Mouse (Mus musculus) myocyte (in vitro differentiated cells): ENCODE results near the gene Cct2. TPM values are rescaled to one million over a fixed set of nuclear protein-coding genes. Genes with fewer than 3 reads are reported as not detected.

Experiments
- H3K27me3 ChIP-seq: one replicate; pipeline ENCODE4 v1.6.1; 2011; ENCODE audit not compliant: control insufficient read depth, insufficient read depth, insufficient read length
- H3K36me3 ChIP-seq: one replicate; pipeline ENCODE4 v1.6.1; 2011; ENCODE audit not compliant: control insufficient read depth, insufficient read depth
- H3K4me2 ChIP-seq: one replicate; pipeline ENCODE4 v1.6.1; 2011; ENCODE audit warnings: low read depth, control low read depth
- H3K4me3 ChIP-seq: one replicate; pipeline ENCODE4 v1.5.1; 2011; ENCODE audit warnings: mild to moderate bottlenecking, control low read depth, moderate library complexity
- H3K79me2 ChIP-seq: one replicate; pipeline ENCODE4 v1.6.1; 2011; ENCODE audit not compliant: control insufficient read depth, insufficient read depth
- H3ac ChIP-seq: one replicate; pipeline ENCODE4 v1.6.1; 2011; ENCODE audit not compliant: control insufficient read depth, insufficient read length
- CEBPB ChIP-seq: IDR thresholded peaks from 2 replicates; pipeline ENCODE4 v1.6.1; 2011; ENCODE audit warnings: mild to moderate bottlenecking, moderate library complexity; ENCODE audit not compliant: poor library complexity, insufficient read depth, severe bottlenecking
- E2F4 ChIP-seq: IDR thresholded peaks from one replicate; pipeline ENCODE4 v1.6.1; 2011; ENCODE audit warnings: mild to moderate bottlenecking, control low read depth, moderate library complexity; ENCODE audit not compliant: insufficient read depth
- MAX ChIP-seq: IDR thresholded peaks from one replicate; pipeline ENCODE4 v1.6.1; 2011; ENCODE audit warnings: low read depth, mild to moderate bottlenecking, control low read depth
- MYOD1 ChIP-seq, 3 experiments: IDR thresholded peaks; one replicate each; pipeline ENCODE4 v1.6.1; 2011; ENCODE audit warnings: control low read depth in 2 of 3, low read depth in 2 of 3, mild to moderate bottlenecking in 2 of 3, moderate library complexity in 1 of 3; ENCODE audit not compliant: insufficient read length in 2 of 3, control insufficient read depth in 1 of 3
- MYOG ChIP-seq, 3 experiments: IDR thresholded peaks; one replicate each; pipeline ENCODE4 v1.6.1; 2011; ENCODE audit warnings: control low read depth in 2 of 3, low read depth in 2 of 3, mild to moderate bottlenecking in 2 of 3; ENCODE audit not compliant: insufficient read length in 2 of 3, control insufficient read depth in 1 of 3, insufficient read depth in 1 of 3
- POLR2A ChIP-seq: IDR thresholded peaks from one replicate; pipeline ENCODE4 v1.6.1; 2011; ENCODE audit warnings: low read depth, mild to moderate bottlenecking, control low read depth, moderate library complexity; ENCODE audit not compliant: insufficient read length
- POLR2AphosphoS2 ChIP-seq: IDR thresholded peaks from one replicate; pipeline ENCODE4 v1.6.1; 2011; ENCODE audit warnings: low read depth, control low read depth; ENCODE audit not compliant: insufficient read length
- REST ChIP-seq: IDR thresholded peaks from one replicate; pipeline ENCODE4 v1.6.1; 2011; ENCODE audit warnings: mild to moderate bottlenecking, control low read depth, moderate library complexity; ENCODE audit not compliant: insufficient read depth, insufficient read length
- SRF ChIP-seq: IDR thresholded peaks from one replicate; pipeline ENCODE4 v1.6.1; 2011; ENCODE audit warnings: low read depth; ENCODE audit not compliant: control insufficient read depth, insufficient read length
- TCF12 ChIP-seq: IDR thresholded peaks from one replicate; pipeline ENCODE4 v1.6.1; 2011; ENCODE audit warnings: mild to moderate bottlenecking, control low read depth; ENCODE audit not compliant: poor library complexity, insufficient read depth, severe bottlenecking
- TCF3 ChIP-seq: IDR thresholded peaks from one replicate; pipeline ENCODE4 v1.6.1; 2011; ENCODE audit warnings: low read depth, control low read depth; ENCODE audit not compliant: insufficient read length
- USF1 ChIP-seq: IDR thresholded peaks from one replicate; pipeline ENCODE4 v1.6.1; 2011; ENCODE audit warnings: low read depth, mild to moderate bottlenecking, control low read depth, moderate library complexity
- polyA plus RNA-seq: library from polyadenylated mRNA; unstranded; fragments of >200 nt; fragmentation: generic; extraction: Trizol; gene quantifications from one replicate; pipeline ENCODE4 v1.2.1, GENCODE M21; 2012; ENCODE audit warnings: missing spikeins

The Cct2 gene
- polyA plus RNA-seq, 1 experiment, result 384 TPM

DNA sequence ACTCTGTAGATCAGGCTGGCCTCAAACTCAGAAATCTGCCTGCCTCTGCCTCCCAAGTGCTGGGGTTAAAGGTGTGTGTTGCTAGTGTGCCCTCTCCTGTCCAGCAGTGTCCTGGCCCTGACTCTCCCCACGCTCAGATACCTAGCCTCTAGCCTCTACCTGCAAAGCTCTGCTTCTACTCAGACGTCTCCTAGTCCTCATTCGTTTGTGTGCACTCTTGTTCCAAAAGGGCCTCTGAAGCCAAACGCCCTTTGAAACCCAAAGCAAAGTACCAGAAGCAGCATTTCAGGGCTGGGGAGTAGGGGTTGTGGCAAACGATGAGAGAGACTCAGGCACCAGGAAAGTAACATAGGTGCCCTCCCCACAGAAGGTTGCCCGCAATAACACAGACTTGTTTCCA is 53.9 kb downstream of the Cct2 start:
- Histone ChIP-seq H3ac (no peak overlapping the region), H3K4me3 (no peak overlapping the region), H3K27me3 (no peaks in the 10 kb centered on the region), H3K79me2 (no peaks in the 10 kb centered on the region), H3K4me2 (no peak overlapping the region), H3K36me3 (no peaks in the 10 kb centered on the region)
- no peak for TF ChIP-seq CEBPB
- no peak for TF ChIP-seq POLR2A
- no peak for TF ChIP-seq TCF12
- no peak for TF ChIP-seq SRF
- no peak for TF ChIP-seq USF1
- no peak for TF ChIP-seq E2F4
- no peak for TF ChIP-seq MYOD1 (IDR thresholded peaks at IDR 0.05; ENCODE audit: control insufficient read depth in 1 of 3, insufficient read length in 2 of 3, low read depth in 2 of 3)
- no peak for TF ChIP-seq TCF3
- no peak for TF ChIP-seq POLR2AphosphoS2

- no peaks in the 10 kb centered on the region for H3K79me2 ChIP-seq
- no peak for TF ChIP-seq TCF3
- TF ChIP-seq MAX, result no peak
- no peak for TF ChIP-seq MYOD1 (IDR thresholded peaks at IDR 0.05; ENCODE audit: control insufficient read depth in 1 of 3, insufficient read length in 2 of 3, low read depth in 2 of 3)
- no peak for TF ChIP-seq E2F4
- no peak for TF ChIP-seq USF1
- no peak for TF ChIP-seq TCF12
- TF ChIP-seq POLR2A, result no peak
- no peak for TF ChIP-seq MYOG (IDR thresholded peaks at IDR 0.05; ENCODE audit: control insufficient read depth in 1 of 3, insufficient read depth in 1 of 3, insufficient read length in 2 of 3, low read depth in 2 of 3)
- TF ChIP-seq POLR2AphosphoS2, result no peak
- no peak overlapping the region for H3K4me3 ChIP-seq
- no peak overlapping the region for H3K4me2 ChIP-seq
- no peak overlapping the region for H3ac ChIP-seq
- no peaks in the 10 kb centered on the region for H3K36me3 ChIP-seq
- no peaks in the 10 kb centered on the region for H3K27me3 ChIP-seq
Observed at GRCm38 (mm10) chr10:117005707-117006464, 57.7 kb downstream of the Cct2 start.

DNA sequence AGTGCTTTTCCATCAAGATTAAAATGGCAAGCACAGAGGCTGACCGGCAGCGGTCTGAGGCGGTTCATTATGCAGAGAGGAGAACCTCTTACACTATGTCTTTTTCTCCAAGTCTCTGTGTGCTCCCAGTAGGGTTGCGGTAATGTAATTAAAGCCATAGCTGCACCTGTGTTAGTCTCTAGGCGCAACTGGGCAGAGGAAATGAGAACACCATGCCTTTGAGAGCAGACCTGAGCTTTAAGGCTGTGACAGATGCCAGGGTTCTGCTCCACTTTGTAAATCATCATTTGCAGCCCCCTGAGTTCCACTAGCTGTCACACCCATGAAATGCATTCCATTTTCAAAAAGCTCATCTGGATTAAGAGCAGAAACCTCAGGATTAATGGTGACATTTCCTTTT is 58.9 kb downstream of the Cct2 start:
- Histone ChIP-seq H3K36me3 (no peaks in the 10 kb centered on the region), H3K27me3 (no peaks in the 10 kb centered on the region), H3K4me3 (no peak overlapping the region), H3K4me2 (no peak overlapping the region), H3K79me2 (no peaks in the 10 kb centered on the region), H3ac (no peak overlapping the region)
- TF ChIP-seq MAX (no peak), TCF12 (no peak), SRF (no peak), CEBPB (no peak), POLR2AphosphoS2 (no peak), TCF3 (no peak), POLR2A (no peak), E2F4 (no peak), MYOG (IDR thresholded peaks at IDR 0.05; ENCODE audit: control insufficient read depth in 1 of 3, insufficient read depth in 1 of 3, insufficient read length in 2 of 3, low read depth in 2 of 3) (no peak), MYOD1 (IDR thresholded peaks at IDR 0.05; ENCODE audit: control insufficient read depth in 1 of 3, insufficient read length in 2 of 3, low read depth in 2 of 3) (no peak), REST (no peak), USF1 (no peak)

Other genes starting within 250 kb of the Cct2 start
- gene Myrfl, start 166.9 kb downstream of the Cct2 start, polyA plus RNA-seq, result 0.04 TPM
- 29.1 TPM for gene Rab3ip, start 113.0 kb downstream of the Cct2 start, polyA plus RNA-seq
- gene Gm10271, start 91.2 kb downstream of the Cct2 start, polyA plus RNA-seq, result not detected
- 1.4 TPM for gene Best3, start 77.5 kb downstream of the Cct2 start, polyA plus RNA-seq
- gene Lrrc10, start 18.5 kb downstream of the Cct2 start, polyA plus RNA-seq, result not detected
- 6.6 TPM for gene Frs2, start 84.7 kb upstream of the Cct2 start, polyA plus RNA-seq
- gene Yeats4, start 160.7 kb upstream of the Cct2 start, polyA plus RNA-seq, result 27.8 TPM
- not detected for gene 9530003J23Rik, start 174.9 kb upstream of the Cct2 start, polyA plus RNA-seq
- 0.08 TPM for gene Lyz2, start 218.5 kb upstream of the Cct2 start, polyA plus RNA-seq
- not detected for gene Lyz1, start 229.1 kb upstream of the Cct2 start, polyA plus RNA-seq